Mouse (Mus musculus): ENCODE measurements at regions not wholly inside any gene's neighbourhood (a gene's known extent, or its start where the extent isn't known, plus 50 kb on each side); places are given as distances from the start of the nearest gene placed in this dataset.
A peak's percentile ranks its signal among the peaks of the same experiment; 100 is the strongest.

DNA sequence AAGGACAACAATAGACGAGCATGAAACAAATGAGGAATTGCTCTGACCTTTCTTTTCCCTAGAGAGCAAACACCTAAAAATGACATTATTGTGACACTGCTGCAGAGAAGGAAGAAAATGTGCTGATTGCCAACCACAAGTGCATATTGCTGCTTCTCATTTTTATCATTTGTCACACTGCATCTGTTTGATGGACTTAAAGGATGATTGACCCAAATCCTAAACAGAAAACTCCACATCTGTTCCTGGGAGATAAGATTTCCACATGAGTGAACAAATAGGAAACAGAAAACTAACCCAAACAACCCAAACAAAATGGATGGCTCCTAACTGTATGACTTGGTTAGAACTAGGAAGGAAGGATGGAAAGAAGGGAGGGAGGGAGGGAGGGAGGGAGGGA, 118.5 kb downstream of the Ccdc50 start:
- intact Hi-C loops (cut with DNase I) = no loop called here
- DNase-seq = no peak

DNA sequence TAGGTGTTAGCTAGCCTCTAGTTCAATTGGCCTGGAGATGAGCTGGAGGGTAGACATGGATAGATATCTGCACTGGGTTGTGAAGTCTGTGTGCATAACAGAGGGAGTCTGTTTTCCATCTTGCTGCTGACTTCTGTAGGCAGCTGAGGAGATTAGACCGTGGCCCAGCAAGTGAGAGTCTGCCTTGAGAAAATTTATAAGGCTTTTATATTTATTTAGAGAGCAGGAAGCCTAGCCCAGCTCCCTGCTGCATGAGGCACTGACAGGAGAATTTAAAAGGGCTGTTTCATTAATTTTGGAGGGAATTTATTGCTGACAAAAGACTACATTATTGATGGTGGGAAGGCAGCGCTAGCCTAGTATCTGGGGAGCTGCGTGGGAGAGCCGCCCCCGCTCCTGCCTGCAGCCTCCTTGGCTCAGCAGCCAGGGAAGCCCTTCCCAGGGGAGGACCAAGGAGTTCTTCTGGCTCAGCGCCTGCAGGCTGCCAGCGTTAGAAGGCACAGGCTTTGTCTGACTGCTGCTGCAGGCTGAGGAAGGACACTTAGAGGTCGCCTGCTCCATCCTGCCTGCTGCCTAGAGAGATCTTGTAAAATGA, 135.0 kb downstream of the Ccdc50 start:
- intact Hi-C loops (cut with DNase I) = no loop called here
- DNase-seq = peak; percentile 0 to 1

DNA sequence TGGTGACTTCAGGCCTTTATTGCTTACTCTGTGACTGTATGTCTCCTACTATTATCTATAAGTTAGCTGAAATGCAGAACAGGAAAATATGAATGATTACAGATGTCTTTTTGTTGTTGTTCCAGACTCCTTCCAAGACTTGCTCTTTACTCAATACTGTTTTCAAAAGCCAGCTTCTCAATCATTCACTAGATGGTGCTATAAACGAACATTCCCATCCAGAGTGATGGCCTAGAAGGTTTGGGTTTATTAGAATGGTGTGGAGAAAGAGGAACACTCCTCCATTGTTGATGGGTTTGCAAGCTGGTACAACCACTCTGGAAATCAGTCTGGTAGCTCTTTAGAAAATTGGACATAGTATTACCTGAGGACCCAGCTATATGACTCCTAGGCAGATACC, 138.0 kb downstream of the Ccdc50 start:
- no peak for DNase-seq
- intact Hi-C loops (cut with DNase I) = no loop called here

DNA sequence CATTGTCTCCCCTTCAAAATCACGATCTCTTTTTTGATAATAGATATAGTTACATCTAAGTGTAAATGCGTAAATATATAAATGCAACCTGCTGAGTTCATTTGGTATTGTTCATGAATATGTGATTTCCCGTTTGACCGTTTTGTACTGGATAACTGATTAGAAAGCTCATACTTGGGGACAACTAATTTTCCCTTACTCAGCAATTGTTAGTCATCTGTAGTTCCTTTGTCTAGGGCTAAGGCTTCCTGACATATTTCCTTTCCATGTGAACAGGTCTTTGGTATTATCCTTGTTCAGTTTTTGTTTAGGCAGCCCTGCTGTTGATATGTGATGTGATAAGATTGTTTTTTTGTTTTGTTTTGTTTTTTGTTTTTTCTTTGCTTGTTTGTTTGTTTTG, 142.0 kb downstream of the Ccdc50 start:
- DNase-seq = no peak
- intact Hi-C loops (cut with DNase I) = no loop called here
